Mouse (Mus musculus) megakaryocyte, embryonic 14.5 days (primary cell): ENCODE measurements around the gene Gstm6.

Experiments used
- FLI1 ChIP-seq: IDR thresholded peaks from 2 replicates; pipeline ENCODE4 v1.6.1; 2012; ENCODE audit warnings: low read length, inconsistent platforms, mixed read lengths
- GATA1 ChIP-seq: IDR thresholded peaks from 3 replicates; pipeline ENCODE4 v1.6.1; 2012; ENCODE audit warnings: mixed read lengths, low read length, inconsistent platforms, borderline replicate concordance

- TF ChIP-seq GATA1 (no peak), FLI1 (no peak)
Measured at GRCm38 (mm10) chr3:107953328-107953755, 9.8 kb upstream of the Gstm6 start.
